Mouse (Mus musculus) kidney, adult 11 months (tissue): Measurements from ENCODE around the gene Ppp2r5a.
"Not testable (repeated sequence)": the region's sequence is repeated elsewhere in the genome, so short reads cannot be mapped to it uniquely, and the experiment has no call there.

Experiments
- DNase-seq: peaks from one replicate; pipeline ENCODE4 v3.0.0; 2022

Ppp2r5a gene

DNA sequence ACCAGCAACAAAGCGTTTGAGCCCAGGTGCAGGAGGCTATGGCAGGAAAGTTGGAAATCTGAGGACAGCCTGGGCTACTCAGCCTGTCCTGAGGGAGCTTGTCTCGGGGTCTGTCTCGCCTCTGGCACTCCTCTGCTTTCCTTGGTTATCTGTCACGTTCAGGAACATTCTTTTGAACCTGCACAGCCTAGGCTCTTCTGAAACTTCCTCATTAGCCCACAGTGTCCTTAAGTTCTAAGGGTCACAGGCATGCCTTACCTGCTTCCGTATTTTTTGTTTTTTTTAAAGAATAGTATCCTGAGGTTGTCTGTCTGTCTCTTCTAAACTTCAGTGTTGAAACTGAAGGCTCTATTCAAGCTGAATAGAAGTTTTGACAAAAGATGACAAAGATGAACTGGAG lies at the start of gene Ppp2r5a:
Gene Ppp2r5a (minus strand): TSS at position 199 of the 400 bp plus-strand sequence.
- DNase-seq = no peak

GRCm38 (mm10) chr1:191450614-191451013 lies 47.5 kb upstream of the Ppp2r5a start:
- no peak for DNase-seq

DNA sequence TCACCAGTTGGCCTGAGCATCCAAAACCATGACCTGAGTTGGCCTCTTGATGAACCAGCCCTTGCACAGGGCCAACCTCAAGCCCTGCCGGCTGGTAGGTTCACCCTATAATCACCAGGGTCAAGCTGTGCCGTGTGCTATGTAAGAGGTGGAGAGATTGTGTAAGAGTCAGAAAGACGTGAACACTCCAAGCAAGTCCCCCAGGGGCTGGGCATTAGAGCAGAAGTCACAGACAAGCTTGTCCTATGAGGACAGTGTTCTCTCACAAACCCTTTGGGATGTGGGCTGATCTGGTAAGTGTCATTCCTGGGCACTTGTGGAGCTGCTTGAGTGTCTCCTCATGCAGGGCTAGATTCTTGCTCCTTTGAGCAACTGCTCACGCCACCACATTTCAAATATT lies 46.5 kb upstream of the Ppp2r5a start:
- DNase-seq = no peak

- DNase-seq = peak; percentile 58
Measured at GRCm38 (mm10) chr1:191447391-191448016, 44.4 kb upstream of the Ppp2r5a start.

DNA sequence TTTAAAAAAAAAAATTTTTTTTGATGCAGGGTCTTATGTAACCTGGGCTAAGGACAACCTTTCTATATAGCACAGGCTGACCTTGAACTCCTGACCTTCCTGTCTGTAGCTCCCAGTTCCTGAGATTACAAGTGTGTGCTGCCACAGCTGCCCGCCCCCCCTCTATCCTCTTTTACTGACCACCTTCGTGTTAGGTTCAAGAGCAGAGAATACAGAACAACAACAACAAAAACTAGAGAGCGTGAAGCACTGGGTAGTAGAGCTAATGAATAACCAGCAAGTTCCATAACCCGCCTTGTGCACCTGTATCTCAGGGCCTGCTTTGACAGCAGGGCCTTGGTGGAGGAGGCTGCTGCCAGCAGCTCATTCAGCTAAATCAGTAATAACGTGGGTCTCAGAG lies 43.2 kb upstream of the Ppp2r5a start:
- peak; percentile 88 for DNase-seq

DNA sequence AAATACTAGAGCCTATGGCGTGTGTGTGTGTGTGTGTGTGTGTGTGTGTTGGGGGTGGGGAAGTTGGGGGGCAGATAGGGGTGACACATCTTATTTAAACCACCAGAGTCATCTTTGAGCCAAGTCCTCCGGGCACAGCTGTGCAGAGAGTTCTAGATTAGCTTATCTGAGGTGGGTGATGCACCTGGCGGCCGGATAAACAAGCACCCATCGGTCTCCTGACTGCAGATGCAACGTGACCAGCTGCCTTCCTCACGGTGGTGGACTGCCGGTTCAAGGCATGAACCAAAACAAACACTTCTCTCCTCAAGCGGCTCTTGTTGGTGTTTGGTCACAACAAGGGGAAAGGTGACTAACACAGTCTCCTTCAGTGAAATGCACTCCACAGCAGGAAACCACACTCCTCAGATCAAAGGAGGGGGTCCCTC lies 42.8 kb upstream of the Ppp2r5a start:
- DNase-seq = peak; percentile 65

DNA sequence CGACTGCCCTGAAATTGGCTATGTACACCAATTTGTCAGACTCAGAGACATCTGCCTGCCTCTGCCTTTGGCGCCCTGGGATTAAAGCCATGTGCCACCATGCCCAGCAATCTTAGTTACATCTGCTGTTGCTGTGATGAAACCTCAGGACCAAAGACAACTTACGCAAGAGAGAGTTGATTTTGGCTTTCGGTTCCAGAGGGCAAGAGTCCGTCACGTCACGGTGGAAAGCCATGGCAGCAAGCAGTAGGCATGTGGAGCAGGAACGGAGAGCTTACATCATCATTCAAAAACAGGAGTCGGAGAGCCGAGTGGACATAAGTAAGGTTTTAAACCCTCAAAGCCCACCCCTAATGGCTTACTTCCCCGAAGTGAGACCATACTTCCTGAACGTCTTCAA lies 42.3 kb upstream of the Ppp2r5a start:
- peak; percentile 79 for DNase-seq

- DNase-seq = peak; percentile 80
Measured at GRCm38 (mm10) chr1:191444467-191444866, 41.4 kb upstream of the Ppp2r5a start.

DNA sequence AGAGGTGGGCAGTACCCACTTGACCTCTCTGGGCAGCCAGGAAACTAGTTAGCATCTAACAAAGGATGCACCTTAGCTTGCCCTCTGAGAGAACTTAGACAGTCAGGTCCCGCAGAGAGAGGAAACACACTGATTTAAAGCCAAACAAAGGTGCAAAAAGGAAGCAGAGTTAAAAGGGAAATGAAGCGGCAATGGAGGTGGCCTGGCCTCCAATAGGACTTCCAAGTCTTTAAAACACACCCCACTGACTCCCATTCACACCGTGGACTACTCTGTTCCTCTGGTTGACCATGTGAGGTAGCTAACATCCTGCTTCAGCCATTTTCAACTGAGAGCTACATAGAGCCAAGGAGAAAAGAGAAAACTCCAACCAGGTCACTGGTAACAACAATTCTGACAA lies 35.9 kb upstream of the Ppp2r5a start:
- DNase-seq = no peak

GRCm38 (mm10) chr1:191438546-191438945 lies 35.5 kb upstream of the Ppp2r5a start:
- DNase-seq = no peak

- peak; percentile 65 for DNase-seq
Measured at GRCm38 (mm10) chr1:191436647-191437046, 33.6 kb upstream of the Ppp2r5a start.

DNA sequence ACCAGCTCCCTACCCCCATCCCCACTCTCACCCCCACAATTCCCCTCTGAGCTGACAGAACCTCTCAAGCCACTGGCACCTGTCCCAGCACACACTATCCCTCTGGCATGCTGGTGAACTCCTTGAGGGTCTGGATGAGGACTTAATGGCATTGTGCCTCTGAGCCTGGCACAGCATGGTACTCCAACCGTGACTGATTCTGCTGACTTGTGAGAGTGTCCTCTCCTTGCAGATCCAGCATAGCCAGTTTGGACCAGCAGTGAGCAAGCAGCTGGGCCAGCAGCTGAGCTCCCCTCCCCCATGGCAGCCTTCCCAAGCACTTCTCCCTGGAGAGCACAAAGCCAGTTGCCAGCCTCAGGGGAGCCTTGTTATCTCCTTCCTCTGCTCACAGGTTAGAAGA lies 32.3 kb upstream of the Ppp2r5a start:
- DNase-seq = peak; percentile 92

GRCm38 (mm10) chr1:191432531-191432930 lies 29.5 kb upstream of the Ppp2r5a start:
- DNase-seq = peak; percentile 69

- no peak for DNase-seq
Measured at GRCm38 (mm10) chr1:191432023-191432422, 29.0 kb upstream of the Ppp2r5a start.

DNA sequence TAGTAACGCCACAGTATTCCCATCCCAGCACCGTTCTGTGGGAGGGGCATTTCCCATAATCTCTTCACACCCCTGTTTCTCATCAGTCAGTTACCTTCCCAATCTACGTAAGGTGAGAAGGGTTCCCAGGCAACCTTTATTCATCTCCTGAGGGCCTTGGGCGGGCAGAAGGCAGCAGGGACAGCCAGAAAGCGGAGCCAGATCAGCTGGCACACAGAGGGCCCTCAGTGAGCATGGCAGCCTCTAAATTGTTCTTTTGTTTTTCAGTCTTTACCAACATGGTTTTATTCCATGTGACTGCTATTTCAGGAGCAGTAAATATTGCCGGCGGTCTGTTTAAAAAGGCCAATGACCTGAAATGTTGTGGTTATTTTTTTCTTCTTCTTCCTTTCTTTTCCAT lies 27.0 kb upstream of the Ppp2r5a start:
- no peak for DNase-seq

- no peak for DNase-seq
Measured at GRCm38 (mm10) chr1:191425884-191426283, 22.8 kb upstream of the Ppp2r5a start.

DNA sequence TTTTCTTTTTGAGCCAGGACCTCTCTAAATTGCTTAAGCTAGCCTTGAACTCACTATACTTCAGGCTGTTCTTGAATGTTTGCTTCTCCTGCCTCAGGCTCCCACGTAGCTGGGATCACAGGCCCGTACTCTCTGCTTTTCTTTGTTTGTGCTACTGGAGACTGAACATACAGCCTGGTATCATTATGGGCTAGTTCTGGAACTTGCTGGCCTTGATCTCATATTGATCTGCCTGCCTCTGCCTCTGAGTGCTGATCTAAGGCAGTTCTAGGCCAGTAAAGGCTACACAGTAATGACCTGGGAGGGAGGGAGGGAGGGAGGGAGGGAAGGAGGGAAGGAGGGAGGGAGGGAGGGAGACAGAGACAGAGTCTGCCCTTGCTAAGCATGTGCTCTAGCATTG lies 20.1 kb upstream of the Ppp2r5a start:
- no peak for DNase-seq

GRCm38 (mm10) chr1:191422714-191423113 lies 19.6 kb upstream of the Ppp2r5a start:
- DNase-seq = not testable (repeated sequence)

DNA sequence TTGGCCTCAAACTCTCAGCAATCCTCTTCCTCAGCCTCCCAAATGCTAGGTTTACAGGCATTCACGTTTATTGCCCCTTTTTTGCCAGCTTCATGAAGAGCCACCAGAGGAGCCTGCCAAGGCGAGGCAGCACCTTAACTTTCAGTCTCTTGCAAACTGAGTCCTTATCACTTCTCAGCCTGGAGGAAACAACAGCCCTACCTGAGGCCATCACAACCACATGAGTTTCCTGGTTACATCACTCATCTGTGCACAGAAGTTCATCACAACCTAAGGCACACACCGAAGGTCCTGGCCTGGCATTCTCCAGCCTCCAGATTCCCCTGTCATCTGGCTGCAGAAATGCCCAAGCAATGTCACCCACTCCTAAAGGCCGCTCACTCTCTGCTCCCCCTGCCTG lies 19.1 kb upstream of the Ppp2r5a start:
- no peak for DNase-seq

- DNase-seq = no peak
Measured at GRCm38 (mm10) chr1:191421426-191421999, 18.4 kb upstream of the Ppp2r5a start.

DNA sequence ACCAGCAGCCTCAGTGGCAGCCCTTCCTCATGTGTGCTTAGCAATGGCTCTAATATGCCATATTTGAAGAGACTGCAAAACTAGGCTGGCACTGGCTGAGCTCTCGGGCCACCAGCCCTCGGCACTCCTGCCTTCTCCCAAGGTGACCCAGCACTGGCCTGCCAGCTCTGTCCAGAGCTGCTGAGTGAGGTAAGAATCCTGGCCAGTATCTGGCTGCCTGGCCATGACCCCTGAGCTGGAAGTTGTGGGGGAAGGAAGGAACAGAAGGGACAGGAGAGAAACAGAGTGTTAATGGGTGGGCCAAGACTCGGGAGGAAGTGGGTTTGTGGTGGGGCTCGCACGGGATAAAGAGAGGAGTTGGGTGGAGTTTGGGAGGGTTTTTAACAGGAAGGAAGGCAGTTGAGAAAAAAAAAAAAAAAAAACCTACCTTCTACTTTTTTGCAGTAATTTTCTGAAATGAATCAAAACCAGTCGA lies 17.9 kb upstream of the Ppp2r5a start:
- DNase-seq = peak; percentile 76

GRCm38 (mm10) chr1:191419991-191420751 lies 17.1 kb upstream of the Ppp2r5a start:
- peak; percentile 67 for DNase-seq

DNA sequence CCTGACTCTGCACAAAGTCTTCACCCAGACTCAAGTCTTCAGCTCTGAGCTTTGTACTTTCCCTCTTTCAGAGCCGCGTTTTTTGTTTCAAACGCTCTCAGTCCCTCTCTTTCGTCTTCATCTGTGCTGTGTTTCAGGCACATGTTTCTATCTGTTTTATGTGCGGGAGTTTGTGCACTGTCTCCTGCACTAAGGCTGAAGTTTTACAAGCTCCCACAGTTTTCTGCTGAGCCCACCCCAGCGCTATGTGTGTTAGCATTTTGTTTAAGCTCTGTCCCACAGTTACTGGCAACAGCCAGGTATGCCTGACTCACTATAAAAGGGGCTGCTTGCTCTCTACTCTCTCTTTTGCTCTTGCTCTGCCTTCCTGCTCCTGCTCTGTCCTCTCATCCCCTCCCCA lies 16.3 kb upstream of the Ppp2r5a start:
- no peak for DNase-seq

DNA sequence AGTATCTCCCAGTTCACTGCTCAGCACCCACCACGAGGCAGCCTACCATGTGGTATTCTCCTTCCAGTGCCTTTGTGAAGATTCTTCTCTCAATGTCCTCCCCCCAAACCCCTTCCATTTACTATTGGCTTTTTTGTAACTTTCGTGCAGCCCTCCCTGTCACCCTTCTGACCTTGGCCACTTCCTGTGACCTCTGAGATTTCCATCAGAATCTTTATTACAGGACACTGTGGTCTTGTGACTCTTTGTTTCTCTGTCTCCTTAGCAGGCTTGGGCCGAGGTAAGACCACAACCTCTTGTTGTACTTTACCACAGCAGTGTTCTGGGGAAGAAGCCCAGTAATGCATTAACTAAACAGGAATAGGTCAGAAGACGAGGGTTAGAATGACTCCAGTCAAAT lies 15.9 kb upstream of the Ppp2r5a start:
- DNase-seq = no peak
